Mouse (Mus musculus) hindbrain, embryonic 14.5 days (tissue): ENCODE measurements around the gene Ugt2b35. TPM values are rescaled to one million over a fixed set of nuclear protein-coding genes. Genes with fewer than 3 reads are reported as not detected.
"Not testable (repeated sequence)": the region's sequence is repeated elsewhere in the genome, so short reads cannot be mapped to it uniquely, and the experiment has no call there.

Experiments used
- ATAC-seq: fragments of 200-750 bp; cut with Nextera tagmentation; 2 replicates; pipeline ENCODE4 v1.8.0; 2017; ENCODE audit warnings: moderate number of reproducible peaks, mild to moderate bottlenecking, moderate TSS enrichment, moderate library complexity; ENCODE audit not compliant: low FRiP score
- DNase-seq: peaks from one replicate; pipeline ENCODE4 v3.0.0-alpha.2; 2015; ENCODE audit warnings: low spot score
- H3K27ac ChIP-seq: fragments of 300-500 bp; sonication (generic); 2 replicates; pipeline ENCODE4 v1.5.1; 2014; ENCODE audit warnings: mild to moderate bottlenecking, moderate library complexity
- H3K27me3 ChIP-seq: fragments of 300-500 bp; sonication (generic); 2 replicates; pipeline ENCODE4 v1.6.1; 2014; ENCODE audit warnings: mild to moderate bottlenecking, low read length, mixed read lengths; ENCODE audit not compliant: control insufficient read depth, insufficient read depth
- H3K36me3 ChIP-seq: fragments of 300-500 bp; sonication (generic); replicated peaks from 2 replicates; pipeline ENCODE4 v1.6.1; 2014; ENCODE audit not compliant: control insufficient read depth, insufficient read depth
- H3K4me1 ChIP-seq: fragments of 300-500 bp; sonication (generic); replicated peaks from 2 replicates; pipeline ENCODE4 v1.6.1; 2014; ENCODE audit warnings: antibody characterized with exemption, low read length, mixed read lengths; ENCODE audit not compliant: control insufficient read depth, insufficient read depth
- H3K4me2 ChIP-seq: fragments of 300-500 bp; sonication (generic); replicated peaks from 2 replicates; pipeline ENCODE4 v1.6.1; 2014; ENCODE audit warnings: mild to moderate bottlenecking, moderate library complexity
- H3K4me3 ChIP-seq: fragments of 300-500 bp; sonication (generic); replicated peaks from 2 replicates; pipeline ENCODE4 v1.5.1; 2014; ENCODE audit warnings: mild to moderate bottlenecking, low read length
- H3K9ac ChIP-seq: fragments of 300-500 bp; sonication (generic); 2 replicates; pipeline ENCODE4 v1.6.1; 2014
- H3K9me3 ChIP-seq: fragments of 300-500 bp; sonication (generic); 2 replicates; pipeline ENCODE4 v1.6.1; 2016; ENCODE audit warnings: low read length; ENCODE audit not compliant: control insufficient read depth
- WGBS: fragments of 180-500 bp; shearing (Covaris S2); extraction: QIAGEN DNeasy Blood & Tissue Kit; methylation state at CpG from one replicate; pipeline ENCODE4 v1.1.7; 2014; 5-methylcytosine and 5-hydroxymethylcytosine counted together
- polyA plus RNA-seq: library from polyadenylated mRNA; unstranded; fragments of >200 nt; fragmentation: Nextera tagmentation; extraction: Ambion mirVana; gene quantifications from 2 replicates; pipeline ENCODE4 v1.2.1, GENCODE M21; 2014

The Ugt2b35 gene
- not detected in 2 replicates for polyA plus RNA-seq

DNA sequence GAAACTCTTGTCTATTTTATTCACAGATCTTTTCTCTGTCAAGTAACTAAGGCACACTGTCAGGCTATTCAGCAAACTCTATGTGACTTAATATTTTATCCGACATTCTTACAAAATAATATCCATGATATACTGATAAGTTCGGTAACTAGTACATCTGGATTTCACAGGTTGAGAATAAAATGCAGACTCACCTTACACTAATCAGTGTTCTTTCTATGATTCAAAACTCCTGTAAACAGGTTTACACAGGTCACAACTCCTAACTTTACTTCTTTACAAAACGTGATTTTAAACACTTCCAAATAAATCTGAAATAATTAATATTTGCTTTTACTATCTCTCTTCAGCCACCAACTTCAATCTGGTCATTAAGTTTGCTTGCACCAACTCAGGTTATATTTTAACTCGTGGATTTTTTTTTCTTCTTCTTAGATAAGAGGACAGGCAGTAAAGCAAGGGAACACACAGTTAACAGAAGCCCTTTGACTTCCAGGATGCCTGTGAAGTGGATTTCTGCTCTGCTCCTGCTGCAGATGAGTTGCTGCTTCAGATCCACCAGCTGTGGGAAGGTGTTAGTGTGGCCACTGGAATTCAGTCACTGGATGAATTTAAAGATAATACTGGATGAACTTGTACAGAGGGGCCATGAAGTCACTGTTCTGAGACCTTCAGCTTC, at the start of gene Ugt2b35:
Gene Ugt2b35 (plus strand): TSS at position 466 of the 679 bp plus-strand sequence.
- DNase-seq (no peak), ATAC-seq (no peak)
- WGBS: 79% methylated on average over 4 of the region's 4 CpGs
- Histone ChIP-seq H3K4me3 (no peak within 1 kb of the TSS), H3K9ac (no peak within 1 kb of the TSS), H3K4me1 (no peaks in the 10 kb centered on the region), H3K36me3 (no peaks in the 10 kb centered on the region), H3K27ac (no peak within 1 kb of the TSS), H3K9me3 (no peaks in the 10 kb centered on the region), H3K27me3 (no peaks in the 10 kb centered on the region), H3K4me2 (no peak within 1 kb of the TSS)

DNA sequence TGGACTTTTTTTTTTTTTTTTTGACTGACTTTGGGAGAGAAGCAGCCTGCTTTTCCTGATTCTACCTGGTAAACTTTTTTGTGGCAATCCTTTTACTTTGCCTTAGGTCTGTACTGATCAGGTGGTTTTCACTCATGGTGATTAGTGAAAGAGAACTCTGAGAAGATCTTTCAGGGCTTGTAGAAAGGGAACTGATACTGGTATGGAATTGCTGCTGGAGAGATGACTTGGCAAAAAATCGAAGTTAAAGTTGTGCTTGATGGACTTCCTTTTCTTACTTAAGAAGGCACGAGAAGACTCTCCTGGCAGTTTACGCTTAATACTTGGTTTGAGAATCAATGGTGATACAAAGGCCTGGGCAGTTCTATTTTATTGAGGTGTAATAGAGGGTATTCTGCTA, 40.2 kb upstream of the Ugt2b35 start:
- Histone ChIP-seq H3K27me3 (no peaks in the 10 kb centered on the region), H3K4me3 (no peak overlapping the region), H3K9me3 (no peaks in the 10 kb centered on the region), H3K27ac (no peak overlapping the region), H3K9ac (no peak overlapping the region), H3K4me2 (no peak overlapping the region), H3K36me3 (no peaks in the 10 kb centered on the region), H3K4me1 (no peaks in the 10 kb centered on the region)
- ATAC-seq: no peak
- WGBS: 87% methylated on average over 3 of the region's 3 CpGs
- DNase-seq: no peak

DNA sequence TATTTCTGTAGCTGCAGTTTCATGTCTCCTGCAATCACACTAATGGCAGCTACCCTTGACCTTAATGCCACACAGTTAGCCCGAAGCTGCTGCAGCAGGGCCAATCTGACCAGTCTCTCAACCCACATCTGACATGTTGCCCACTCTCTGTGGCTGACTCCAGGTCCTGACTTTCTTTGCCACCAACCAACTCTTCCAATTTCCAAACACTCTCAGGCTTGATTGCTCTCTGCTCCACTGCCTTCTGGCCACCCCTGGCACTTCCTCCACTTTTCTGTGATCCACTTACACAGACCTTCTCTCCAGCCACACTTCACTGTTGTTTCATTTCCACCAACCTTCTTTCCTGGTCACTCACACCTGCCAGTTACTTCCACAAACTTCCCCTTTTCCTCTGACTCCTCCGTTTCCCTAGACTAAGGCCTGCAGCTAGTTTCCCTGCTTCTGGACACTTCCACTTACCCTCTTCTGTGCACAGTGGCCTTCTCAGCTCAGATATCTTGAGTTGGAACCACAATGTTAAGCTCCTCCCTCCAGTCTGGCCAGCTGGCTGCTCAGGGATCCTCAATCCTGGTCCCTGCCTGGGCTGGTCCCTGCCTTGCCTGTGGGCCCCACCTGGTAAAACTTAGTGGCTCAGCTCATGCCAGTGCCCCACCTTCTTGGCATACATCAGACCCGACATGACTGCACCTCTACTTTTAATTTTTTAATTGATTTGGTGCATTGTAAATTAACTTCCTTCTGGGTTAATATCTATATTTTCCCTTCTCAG, 38.9 kb upstream of the Ugt2b35 start:
- H3K9me3 ChIP-seq: no peaks in the 10 kb centered on the region
- H3K27me3 ChIP-seq: no peaks in the 10 kb centered on the region
- WGBS: 93% methylated on average over 3 of the region's 3 CpGs
- no peak; the same call in 1 of the 2 replicates for ATAC-seq
- no peaks in the 10 kb centered on the region for H3K4me1 ChIP-seq
- no peaks in the 10 kb centered on the region for H3K36me3 ChIP-seq
- no peak overlapping the region for H3K9ac ChIP-seq
- no peak overlapping the region for H3K27ac ChIP-seq
- DNase-seq: no peak
- no peak overlapping the region for H3K4me3 ChIP-seq
- no peak overlapping the region for H3K4me2 ChIP-seq

- WGBS: 74% methylated on average over 1 of the region's 1 CpGs
- H3K4me1 ChIP-seq, DNase-seq, ATAC-seq, H3K27me3 ChIP-seq, H3K9me3 ChIP-seq, H3K4me2 ChIP-seq, H3K36me3 ChIP-seq, H3K27ac ChIP-seq, H3K9ac ChIP-seq, H3K4me3 ChIP-seq: not testable (repeated sequence)
Measured at GRCm38 (mm10) chr5:86962849-86963248, 37.8 kb upstream of the Ugt2b35 start.

- not testable (repeated sequence) for H3K4me2 ChIP-seq, H3K4me3 ChIP-seq, H3K27ac ChIP-seq, ATAC-seq, H3K27me3 ChIP-seq, DNase-seq, H3K9ac ChIP-seq, H3K9me3 ChIP-seq, H3K4me1 ChIP-seq, H3K36me3 ChIP-seq
- WGBS: 92% methylated on average over 5 of the region's 5 CpGs
Measured at GRCm38 (mm10) chr5:86967271-86967670, 33.4 kb upstream of the Ugt2b35 start.

DNA sequence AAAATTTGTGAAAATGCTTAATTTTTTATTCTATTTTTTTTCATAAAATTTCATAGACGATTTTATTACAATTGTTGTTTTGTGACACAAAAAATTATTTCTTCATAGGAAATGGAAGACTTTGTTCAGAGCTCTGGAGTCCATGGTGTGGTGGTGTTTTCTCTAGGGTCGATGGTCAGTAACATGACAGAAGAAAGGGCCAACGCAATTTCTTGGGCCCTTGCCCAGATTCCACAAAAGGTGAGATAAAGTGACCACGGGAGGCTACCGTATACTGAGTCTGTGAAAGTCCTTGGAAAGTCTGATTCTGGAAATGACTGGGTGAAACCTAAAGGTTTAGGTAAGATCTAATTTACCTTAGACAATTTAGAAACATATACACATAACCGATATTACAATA, 4.1 kb downstream of the Ugt2b35 start:
- Histone ChIP-seq H3K4me2 (no peak overlapping the region), H3K4me1 (no peaks in the 10 kb centered on the region), H3K27me3 (no peaks in the 10 kb centered on the region), H3K4me3 (no peak overlapping the region), H3K9ac (no peak overlapping the region), H3K36me3 (no peaks in the 10 kb centered on the region), H3K9me3 (no peaks in the 10 kb centered on the region), H3K27ac (no peak overlapping the region)
- no peak for DNase-seq
- WGBS: 87% methylated on average over 6 of the region's 6 CpGs
- ATAC-seq: no peak

GRCm38 (mm10) chr5:87015477-87015876, 14.8 kb downstream of the Ugt2b35 start:
- WGBS: 91% methylated on average over 3 of the region's 3 CpGs
- H3K9me3 ChIP-seq: no peaks in the 10 kb centered on the region
- DNase-seq (no peak), ATAC-seq (no peak)
- no peak overlapping the region for H3K4me2 ChIP-seq
- H3K27me3 ChIP-seq: no peaks in the 10 kb centered on the region
- H3K4me1 ChIP-seq: no peaks in the 10 kb centered on the region
- no peak overlapping the region for H3K27ac ChIP-seq
- H3K9ac ChIP-seq: no peak overlapping the region
- no peak overlapping the region for H3K4me3 ChIP-seq
- no peaks in the 10 kb centered on the region for H3K36me3 ChIP-seq

- DNase-seq (no peak), ATAC-seq (no peak)
- Histone ChIP-seq H3K27ac (no peak overlapping the region), H3K4me2 (no peak overlapping the region), H3K36me3 (no peaks in the 10 kb centered on the region), H3K4me3 (no peak overlapping the region), H3K4me1 (no peaks in the 10 kb centered on the region), H3K9me3 (no peaks in the 10 kb centered on the region), H3K27me3 (no peaks in the 10 kb centered on the region), H3K9ac (no peak overlapping the region)
- 83% methylated on average over 3 of the region's 3 CpGs for WGBS
Measured at GRCm38 (mm10) chr5:87027359-87027758, 26.7 kb downstream of the Ugt2b35 start.

GRCm38 (mm10) chr5:87030624-87031023, 30.0 kb downstream of the Ugt2b35 start:
- H3K4me3 ChIP-seq: no peak overlapping the region
- H3K27me3 ChIP-seq: no peaks in the 10 kb centered on the region
- H3K27ac ChIP-seq: no peak overlapping the region
- no peaks in the 10 kb centered on the region for H3K4me1 ChIP-seq
- no peaks in the 10 kb centered on the region for H3K9me3 ChIP-seq
- DNase-seq: no peak
- no peak overlapping the region for H3K9ac ChIP-seq
- ATAC-seq: no peak
- no peak overlapping the region for H3K4me2 ChIP-seq
- H3K36me3 ChIP-seq: no peaks in the 10 kb centered on the region
- 91% methylated on average over 1 of the region's 1 CpGs for WGBS
